Mouse (Mus musculus) forebrain, embryonic 15.5 days (tissue): Measurements from ENCODE around the gene Pdlim4. TPM values are rescaled to one million over a fixed set of nuclear protein-coding genes. Genes with fewer than 3 reads are reported as not detected.

Experiments used
- ATAC-seq: fragments of 200-750 bp; cut with Nextera tagmentation; replicated peaks from 2 replicates; pipeline ENCODE4 v1.8.0; 2017; ENCODE audit warnings: mild to moderate bottlenecking, moderate TSS enrichment, moderate library complexity
- H3K27ac ChIP-seq: fragments of 300-500 bp; sonication (generic); replicated peaks from 2 replicates; pipeline ENCODE4 v1.5.1; 2015; ENCODE audit warnings: mild to moderate bottlenecking, inconsistent platforms
- H3K27me3 ChIP-seq: fragments of 300-500 bp; sonication (generic); 2 replicates; pipeline ENCODE4 v1.6.1; 2015; ENCODE audit warnings: inconsistent platforms
- H3K36me3 ChIP-seq: fragments of 300-500 bp; sonication (generic); 2 replicates; pipeline ENCODE4 v1.6.1; 2015; ENCODE audit warnings: mild to moderate bottlenecking, inconsistent platforms
- H3K4me1 ChIP-seq: fragments of 300-500 bp; sonication (generic); 2 replicates; pipeline ENCODE4 v1.6.1; 2015; ENCODE audit warnings: inconsistent platforms
- H3K4me2 ChIP-seq: fragments of 300-500 bp; sonication (generic); replicated peaks from 2 replicates; pipeline ENCODE4 v1.6.1; 2015; ENCODE audit warnings: mild to moderate bottlenecking, inconsistent platforms
- H3K4me3 ChIP-seq: fragments of 300-500 bp; sonication (generic); 2 replicates; pipeline ENCODE4 v1.5.1; 2015; ENCODE audit warnings: mild to moderate bottlenecking, inconsistent platforms
- H3K9ac ChIP-seq: fragments of 300-500 bp; sonication (generic); replicated peaks from 2 replicates; pipeline ENCODE4 v1.6.1; 2015; ENCODE audit warnings: mild to moderate bottlenecking, inconsistent platforms
- H3K9me3 ChIP-seq: fragments of 300-500 bp; sonication (generic); 2 replicates; pipeline ENCODE4 v1.6.1; 2016; ENCODE audit warnings: inconsistent platforms
- WGBS: fragments of 180-500 bp; shearing (Covaris S2); methylation state at CpG from one replicate; pipeline ENCODE4 v1.1.7; 2015; ENCODE audit warnings: mixed read lengths; 5-methylcytosine and 5-hydroxymethylcytosine counted together
- polyA plus RNA-seq: library from polyadenylated mRNA; unstranded; fragments of >200 nt; fragmentation: Nextera tagmentation; extraction: Ambion mirVana; gene quantifications from 2 replicates; pipeline ENCODE4 v1.2.1, GENCODE M21; 2015

Gene Pdlim4
- polyA plus RNA-seq, 1 experiment from 2014 or later, result 42.8 TPM

GRCm38 (mm10) chr11:54088947-54089317 lies 20.1 kb upstream of the Pdlim4 start:
- Histone ChIP-seq H3K4me3 (no peak overlapping the region), H3K27me3 (no peaks in the 10 kb centered on the region), H3K9ac (no peak overlapping the region), H3K4me2 (no peak overlapping the region), H3K9me3 (no peaks in the 10 kb centered on the region), H3K36me3 (no peaks in the 10 kb centered on the region), H3K4me1 (no peaks in the 10 kb centered on the region), H3K27ac (no peak overlapping the region)
- peak; percentile 41; the same call in 1 of the 2 replicates for ATAC-seq
- 55% methylated on average over 5 of the region's 5 CpGs for WGBS

- no peak overlapping the region for H3K4me2 ChIP-seq
- WGBS, result 82% methylated on average over 7 of the region's 7 CpGs
Measured at GRCm38 (mm10) chr11:54088253-54088946, 19.6 kb upstream of the Pdlim4 start.

GRCm38 (mm10) chr11:54085816-54086215 lies 17.0 kb upstream of the Pdlim4 start:
- Histone ChIP-seq H3K4me1 (no peaks in the 10 kb centered on the region), H3K4me3 (no peak overlapping the region), H3K36me3 (no peaks in the 10 kb centered on the region), H3K27me3 (no peaks in the 10 kb centered on the region), H3K9ac (no peak overlapping the region), H3K9me3 (no peaks in the 10 kb centered on the region), H3K4me2 (no peak overlapping the region), H3K27ac (no peak overlapping the region)
- ATAC-seq, result no peak
- WGBS, result 63% methylated on average over 5 of the region's 5 CpGs

More at GRCm38 (mm10) chr11:54088253-54088946, 19.6 kb upstream of the Pdlim4 start:
- H3K4me3 ChIP-seq, result no peak overlapping the region
- H3K27me3 ChIP-seq, result no peaks in the 10 kb centered on the region
- ATAC-seq, result no peak
- H3K4me1 ChIP-seq, result no peaks in the 10 kb centered on the region
- no peak overlapping the region for H3K27ac ChIP-seq
- H3K9ac ChIP-seq, result no peak overlapping the region
- no peaks in the 10 kb centered on the region for H3K9me3 ChIP-seq
- H3K36me3 ChIP-seq, result no peaks in the 10 kb centered on the region

- 95% methylated on average over 1 of the region's 1 CpGs for WGBS
- H3K9ac ChIP-seq, result no peak overlapping the region
- no peak overlapping the region for H3K4me2 ChIP-seq
- H3K9me3 ChIP-seq, result no peaks in the 10 kb centered on the region
- no peak overlapping the region for H3K4me3 ChIP-seq
- H3K27me3 ChIP-seq, result no peaks in the 10 kb centered on the region
- no peaks in the 10 kb centered on the region for H3K4me1 ChIP-seq
- no peak for ATAC-seq
- no peak overlapping the region for H3K27ac ChIP-seq
- no peaks in the 10 kb centered on the region for H3K36me3 ChIP-seq
Measured at GRCm38 (mm10) chr11:54084976-54085375, 16.2 kb upstream of the Pdlim4 start.

GRCm38 (mm10) chr11:54082725-54083124 lies 13.9 kb upstream of the Pdlim4 start:
- no peak for ATAC-seq

GRCm38 (mm10) chr11:54080435-54080834 lies 11.6 kb upstream of the Pdlim4 start:
- no peaks in the 10 kb centered on the region for H3K27me3 ChIP-seq
- ATAC-seq, result no peak
- H3K4me2 ChIP-seq, result no peak overlapping the region
- H3K9me3 ChIP-seq, result no peaks in the 10 kb centered on the region
- no peak overlapping the region for H3K9ac ChIP-seq
- WGBS, result 37% methylated on average over 7 of the region's 7 CpGs
- H3K4me1 ChIP-seq, result no peaks in the 10 kb centered on the region
- H3K27ac ChIP-seq, result no peak overlapping the region
- no peak overlapping the region for H3K4me3 ChIP-seq
- no peaks in the 10 kb centered on the region for H3K36me3 ChIP-seq

More at GRCm38 (mm10) chr11:54082725-54083124, 13.9 kb upstream of the Pdlim4 start:
- no peaks in the 10 kb centered on the region for H3K9me3 ChIP-seq
- no peak overlapping the region for H3K27ac ChIP-seq
- no peaks in the 10 kb centered on the region for H3K4me1 ChIP-seq
- no peak overlapping the region for H3K4me3 ChIP-seq
- no peaks in the 10 kb centered on the region for H3K27me3 ChIP-seq
- H3K36me3 ChIP-seq, result no peaks in the 10 kb centered on the region
- WGBS, result 92% methylated on average over 5 of the region's 5 CpGs
- no peak overlapping the region for H3K9ac ChIP-seq
- no peak overlapping the region for H3K4me2 ChIP-seq

- Histone ChIP-seq H3K36me3 (no peaks in the 10 kb centered on the region), H3K27me3 (no peaks in the 10 kb centered on the region), H3K9ac (no peak overlapping the region), H3K4me1 (no peaks in the 10 kb centered on the region), H3K4me2 (no peak overlapping the region), H3K4me3 (no peak overlapping the region), H3K27ac (no peak overlapping the region), H3K9me3 (no peaks in the 10 kb centered on the region)
- no peak for ATAC-seq
- WGBS, result 92% methylated on average over 1 of the region's 1 CpGs
Measured at GRCm38 (mm10) chr11:54076101-54076500, 7.3 kb upstream of the Pdlim4 start.

GRCm38 (mm10) chr11:54075353-54075752 lies 6.5 kb upstream of the Pdlim4 start:
- WGBS, result 80% methylated on average over 6 of the region's 6 CpGs
- Histone ChIP-seq H3K4me1 (no peaks in the 10 kb centered on the region), H3K36me3 (no peaks in the 10 kb centered on the region), H3K9me3 (no peaks in the 10 kb centered on the region), H3K4me2 (no peak overlapping the region), H3K9ac (no peak overlapping the region), H3K27me3 (no peaks in the 10 kb centered on the region), H3K27ac (no peak overlapping the region), H3K4me3 (no peak overlapping the region)
- no peak for ATAC-seq

- Histone ChIP-seq H3K36me3 (no peaks in the 10 kb centered on the region), H3K27me3 (no peaks in the 10 kb centered on the region), H3K9ac (no peak overlapping the region), H3K4me3 (no peak overlapping the region), H3K9me3 (no peaks in the 10 kb centered on the region), H3K4me1 (peaks cover 9% of the 10 kb centered on the region), H3K27ac (no peak overlapping the region), H3K4me2 (no peak overlapping the region)
- ATAC-seq, result no peak
- WGBS, result 23% methylated on average over 4 of the region's 4 CpGs
Measured at GRCm38 (mm10) chr11:54073291-54073690, 4.5 kb upstream of the Pdlim4 start.

GRCm38 (mm10) chr11:54071726-54072445 lies 3.1 kb upstream of the Pdlim4 start:
- Histone ChIP-seq H3K4me2 (no peak overlapping the region), H3K27ac (no peak overlapping the region), H3K27me3 (no peaks in the 10 kb centered on the region), H3K9me3 (no peaks in the 10 kb centered on the region), H3K36me3 (no peaks in the 10 kb centered on the region), H3K4me1 (peaks cover 23% of the 10 kb centered on the region), H3K4me3 (no peak overlapping the region), H3K9ac (no peak overlapping the region)
- no peak for ATAC-seq
- 91% methylated on average over 5 of the region's 5 CpGs for WGBS

- Histone ChIP-seq H3K4me1 (peaks cover 30% of the 10 kb centered on the region), H3K36me3 (no peaks in the 10 kb centered on the region), H3K4me2 (peak overlapping the region; percentile 95), H3K27me3 (no peaks in the 10 kb centered on the region), H3K27ac (no peak overlapping the region), H3K9ac (peak overlapping the region; percentile 67; the same call in 1 of the 2 replicates), H3K4me3 (peak overlapping the region; percentile 70), H3K9me3 (no peaks in the 10 kb centered on the region)
- WGBS, result 29% methylated on average over 4 of the region's 4 CpGs
- no peak for ATAC-seq
Measured at GRCm38 (mm10) chr11:54067996-54068519, 756 bp downstream of the Pdlim4 start.

GRCm38 (mm10) chr11:54067318-54067995 lies 1.4 kb downstream of the Pdlim4 start:
- WGBS, result 37% methylated on average over 12 of the region's 12 CpGs
- Histone ChIP-seq H3K27me3 (no peaks in the 10 kb centered on the region), H3K9ac (0 out of 2 replicates have a peak overlapping the region, but pooled peaks have one; percentile 3), H3K36me3 (no peaks in the 10 kb centered on the region), H3K9me3 (no peaks in the 10 kb centered on the region), H3K4me3 (peak overlapping the region; percentile 70; the same call in 1 of the 2 replicates), H3K4me1 (peaks cover 36% of the 10 kb centered on the region), H3K27ac (no peak overlapping the region), H3K4me2 (peak overlapping the region; percentile 95)
- no peak for ATAC-seq
